Mouse (Mus musculus) frontal cortex, postnatal 25 days (tissue): ENCODE results near the gene Tulp2.
"Not testable (repeated sequence)": the region's sequence is repeated elsewhere in the genome, so short reads cannot be mapped to it uniquely, and the experiment has no call there.

Source experiments
- DNase-seq, 2 experiments: peaks; one replicate each; pipeline ENCODE4 v3.0.0; 2022; ENCODE audit warnings: low spot score in 2 of 2

Tulp2 gene

DNA sequence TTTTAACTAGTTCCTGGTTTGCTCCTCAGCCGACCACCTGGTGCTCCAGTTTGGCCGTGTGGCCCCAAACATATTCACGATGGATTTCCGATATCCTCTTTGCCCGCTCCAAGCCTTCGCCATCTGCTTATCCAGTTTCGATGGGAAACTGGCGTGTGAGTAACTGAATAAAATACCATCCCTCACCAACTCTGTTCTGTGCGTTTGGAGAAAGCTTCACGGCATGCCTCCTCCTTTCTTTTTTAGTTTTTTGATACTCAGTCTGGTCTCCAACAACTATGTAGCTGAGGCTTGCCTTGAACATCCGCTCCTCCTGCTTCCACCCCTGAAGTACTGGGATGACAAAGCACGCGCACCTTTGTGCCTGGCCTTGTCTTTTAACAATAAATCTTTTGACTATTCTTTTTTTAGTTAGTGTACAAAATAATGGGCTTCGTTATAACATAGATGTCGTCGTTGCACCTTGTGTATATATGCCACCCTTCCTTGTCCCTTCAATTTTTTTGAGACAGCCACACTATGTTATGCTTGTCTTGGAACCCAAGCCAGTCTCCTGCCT is 40.6 kb downstream of the Tulp2 start:
- no peak for DNase-seq

DNA sequence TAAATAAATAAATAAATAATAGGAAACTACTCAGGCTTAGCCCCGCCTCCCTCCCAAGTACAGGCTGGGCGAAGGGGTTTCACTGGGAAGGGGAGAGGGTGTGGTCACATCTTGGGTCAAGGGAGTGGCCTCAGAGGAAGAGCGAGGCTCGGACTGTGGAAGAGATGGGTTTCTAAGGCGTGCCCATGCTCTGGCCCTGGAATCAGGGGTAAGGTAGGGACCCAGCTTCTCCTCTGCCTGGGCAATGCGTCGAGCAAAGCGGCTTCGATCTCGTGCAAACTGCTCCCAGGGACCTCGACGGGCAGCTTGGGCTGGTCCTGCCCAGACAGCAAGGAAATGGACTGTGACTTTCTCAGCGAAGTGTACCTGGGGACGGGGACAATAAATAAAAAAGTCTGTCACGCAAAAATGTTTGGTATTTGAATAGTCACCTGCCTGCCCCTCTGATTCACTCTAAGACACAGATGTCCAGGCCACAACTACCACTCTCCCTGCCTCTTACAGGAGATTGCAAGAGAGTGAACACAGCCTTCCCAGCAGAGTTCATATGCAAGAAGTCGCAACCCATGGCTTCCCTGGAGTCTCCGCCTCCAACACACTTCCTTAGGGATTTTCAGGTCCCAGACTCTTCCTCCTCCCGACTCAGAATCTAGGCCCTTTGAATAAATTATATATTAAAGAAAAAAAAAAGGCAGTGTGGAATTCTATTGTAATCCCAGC is 41.4 kb downstream of the Tulp2 start:
- no peak for DNase-seq

DNA sequence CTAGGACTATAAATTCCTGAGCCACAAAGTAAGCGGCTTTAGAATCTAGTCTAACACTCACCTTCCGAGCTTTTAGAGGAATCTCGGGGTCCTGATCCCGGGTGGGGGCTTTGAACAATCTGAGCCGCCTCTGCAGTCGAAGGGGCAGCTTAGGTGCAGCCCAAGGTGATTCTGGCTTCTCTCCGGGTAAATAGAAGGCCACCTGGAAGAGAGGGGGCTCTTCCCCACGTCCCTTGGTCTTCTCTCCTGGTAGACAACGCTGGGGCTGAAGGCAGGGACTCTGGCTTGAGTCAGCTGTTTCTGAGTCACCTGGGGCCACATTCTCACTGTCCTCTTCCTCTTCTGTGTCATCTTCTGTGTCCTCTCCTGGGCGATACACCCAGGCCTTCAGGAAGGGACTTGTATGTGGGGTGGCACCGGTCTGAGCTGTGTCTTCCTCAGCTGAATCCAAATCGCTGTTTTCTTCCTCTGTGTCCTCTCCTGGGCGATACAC is 42.0 kb downstream of the Tulp2 start:
- no peak for DNase-seq

DNA sequence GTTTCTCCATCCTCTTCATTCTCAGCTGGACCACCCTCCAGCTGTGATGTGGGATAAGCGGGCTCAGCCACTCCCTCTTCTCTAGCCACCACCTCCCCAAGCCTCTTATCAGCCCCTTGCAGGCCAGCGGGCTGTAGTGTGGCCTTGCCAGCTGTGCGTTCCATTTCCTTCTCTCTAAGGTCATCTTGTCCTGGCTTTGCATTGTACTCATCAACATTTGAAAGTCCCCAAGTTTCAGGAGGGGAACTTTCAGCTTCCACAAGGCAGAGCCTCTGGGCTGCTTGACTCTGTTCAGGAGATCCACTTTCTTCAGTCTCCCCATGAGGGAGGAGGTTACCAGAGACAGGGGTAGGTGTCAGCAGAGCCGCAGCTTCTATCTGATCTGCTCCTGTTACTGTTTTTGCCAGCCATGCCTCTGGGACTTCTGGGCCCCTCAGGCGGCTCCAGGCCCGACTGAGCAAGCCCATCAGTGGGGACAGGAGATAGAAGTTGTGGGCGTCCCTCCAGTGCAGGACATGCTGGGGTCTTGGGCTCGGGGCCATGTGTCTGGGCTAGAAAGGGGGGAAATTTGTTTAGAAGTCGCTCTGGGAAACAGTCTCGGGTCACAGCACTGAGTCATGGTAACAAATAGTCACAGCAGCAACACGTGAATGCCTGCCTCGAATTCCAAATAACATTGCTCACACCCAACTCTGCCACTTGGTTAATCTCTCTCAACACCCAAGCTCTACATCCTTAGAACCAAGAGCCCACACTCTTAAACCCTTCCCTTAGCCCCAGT is 43.4 kb downstream of the Tulp2 start:
- no peak for DNase-seq

DNA sequence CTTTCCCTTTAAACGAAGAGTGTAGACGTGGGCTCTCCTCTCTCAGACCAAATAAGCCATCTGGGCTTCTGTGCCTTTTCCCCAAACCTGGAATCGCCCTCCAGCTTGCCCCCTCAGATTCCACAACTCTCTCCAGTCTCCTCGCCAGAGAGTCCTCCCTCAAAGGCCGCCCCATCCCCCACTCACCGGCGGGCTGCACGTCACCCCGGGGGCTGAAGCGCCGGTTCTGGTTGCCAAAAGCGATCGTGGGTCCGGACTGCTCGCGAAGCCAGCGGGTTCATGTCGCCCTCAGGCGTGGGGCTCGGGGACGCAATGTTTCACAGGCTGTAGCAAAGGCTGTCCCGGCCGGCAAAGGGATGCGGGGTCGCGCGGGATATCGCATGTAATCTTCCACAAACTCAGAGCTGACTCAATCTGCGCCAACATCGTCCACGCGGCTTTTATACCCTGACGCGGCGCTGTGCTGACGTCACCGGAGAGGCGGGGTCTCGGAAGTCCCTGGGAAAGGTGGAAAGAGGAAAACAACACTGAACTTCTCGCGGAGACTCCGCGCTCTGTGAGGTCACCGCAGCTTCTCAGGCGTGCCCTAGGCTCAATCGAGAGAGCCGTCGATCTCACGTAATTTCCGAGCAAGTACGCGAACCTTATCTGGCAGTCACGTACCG is 44.3 kb downstream of the Tulp2 start, which contains the start of the genes Ppp1r15a and Plekha4:
Ppp1r15a (minus strand) TSS at position 460 of the 665 bp plus-strand sequence.
Plekha4 (plus strand) TSS at position 522 of the 665 bp plus-strand sequence.
- DNase-seq, result peak; percentile 96

DNA sequence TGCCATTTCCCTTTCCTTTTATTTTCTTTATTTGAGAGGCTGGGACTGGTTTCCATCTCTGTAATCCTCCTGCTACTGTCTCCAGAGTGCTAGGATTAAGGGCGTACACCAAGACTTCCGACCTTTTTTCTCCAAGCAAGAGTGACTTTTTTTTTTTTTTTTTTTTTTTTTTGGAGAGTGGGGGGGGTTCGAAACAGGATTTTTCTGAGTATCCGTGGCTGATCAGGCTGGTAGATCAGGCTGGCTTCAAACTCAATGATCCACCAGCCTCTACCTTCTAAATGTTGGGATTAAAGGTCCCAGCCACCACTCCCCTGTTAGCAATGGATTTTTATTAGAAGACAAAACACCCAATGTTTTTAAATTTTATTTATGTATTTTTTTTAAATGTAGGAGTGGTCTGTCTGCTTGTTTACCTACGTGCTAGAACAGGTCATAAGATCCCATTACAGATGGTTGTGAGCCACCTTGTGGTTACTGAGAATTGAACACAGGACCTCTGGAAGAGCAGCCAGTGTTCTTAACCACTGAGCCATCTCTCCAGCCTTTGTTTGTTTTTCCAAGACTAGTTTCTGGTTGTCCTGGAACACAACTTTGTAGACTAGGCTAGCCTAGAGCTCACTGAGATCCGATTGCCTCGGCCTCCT is 44.9 kb downstream of the Tulp2 start:
- DNase-seq, result no peak

DNA sequence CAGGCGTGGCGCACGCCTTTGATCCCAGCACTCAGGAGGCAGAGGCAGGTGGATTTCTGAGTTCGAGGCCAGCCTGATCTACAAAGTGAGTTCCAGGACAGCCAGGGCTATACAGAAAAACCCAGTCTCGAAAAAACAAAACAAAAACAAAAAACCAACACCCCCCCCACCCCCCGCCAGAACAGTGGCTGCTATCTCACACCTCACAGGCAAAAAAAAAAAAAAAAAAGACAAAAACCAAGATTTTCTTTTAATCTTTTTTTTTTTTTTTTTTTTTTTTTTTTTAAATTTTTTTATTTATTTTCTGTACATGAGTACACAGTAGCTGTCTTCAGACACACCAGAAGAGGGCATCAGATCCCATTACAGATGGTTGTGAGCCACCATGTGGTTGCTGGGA is 45.5 kb downstream of the Tulp2 start:
- DNase-seq, result not testable (repeated sequence)

DNA sequence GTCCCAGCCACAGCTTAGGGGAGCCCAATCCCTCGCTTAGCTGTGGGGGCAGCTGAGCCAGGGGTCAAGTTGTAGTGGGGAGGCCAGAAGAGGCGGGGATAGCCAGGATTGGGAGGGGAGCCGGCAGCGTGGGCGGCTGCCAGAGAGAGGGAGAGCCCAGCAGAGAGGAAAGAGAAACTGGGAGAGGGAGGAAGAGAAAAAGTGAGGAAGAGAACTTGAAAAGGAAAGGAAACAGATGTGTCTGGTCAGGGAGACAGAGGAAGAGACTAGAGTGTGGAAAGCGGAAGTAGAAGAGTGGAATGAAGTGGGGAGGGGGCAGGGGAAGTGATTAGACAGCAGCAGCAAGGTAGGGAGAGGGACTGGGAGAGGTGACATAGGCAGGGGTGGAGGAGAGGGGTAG is 47.8 kb downstream of the Tulp2 start:
- no peak for DNase-seq

DNA sequence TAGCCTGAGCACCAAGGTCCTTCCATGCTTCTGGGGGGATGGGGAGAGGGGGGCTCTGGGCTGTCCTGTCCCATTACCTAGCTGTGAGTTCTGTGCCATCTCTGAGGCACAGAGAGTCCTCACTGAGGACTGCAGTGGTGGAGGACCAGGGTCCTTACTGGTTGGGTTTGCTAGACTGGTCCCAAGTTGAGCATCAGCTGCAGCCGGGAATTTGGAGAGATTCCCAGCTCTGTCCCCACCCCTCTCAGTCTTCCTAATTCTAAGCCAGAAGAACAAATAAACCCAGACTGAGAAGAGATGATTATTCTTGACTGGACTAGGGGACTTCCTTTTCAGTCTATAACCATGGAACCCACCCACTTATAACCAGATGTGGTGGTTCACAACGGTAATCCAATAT is 49.0 kb downstream of the Tulp2 start:
- DNase-seq, result no peak

DNA sequence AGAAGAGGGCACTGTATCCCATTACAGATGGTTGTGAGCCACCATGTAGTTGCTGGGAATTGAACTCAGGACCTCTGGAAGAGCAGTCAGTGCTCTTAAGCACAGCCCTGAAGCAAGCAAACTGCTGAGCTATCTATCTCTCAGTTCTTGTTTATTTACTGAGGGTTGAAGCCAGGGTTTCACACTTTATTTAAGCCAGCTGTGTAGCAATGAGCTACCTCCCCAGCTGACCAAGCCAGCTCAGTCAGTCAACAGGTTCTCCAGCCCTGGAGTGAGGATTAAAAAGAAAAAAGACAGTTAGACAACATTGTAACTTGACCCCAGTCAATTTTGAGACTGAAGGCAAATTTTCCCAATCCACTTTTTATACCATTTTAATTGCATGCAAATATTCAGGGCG is 54.0 kb downstream of the Tulp2 start:
- no peak for DNase-seq

DNA sequence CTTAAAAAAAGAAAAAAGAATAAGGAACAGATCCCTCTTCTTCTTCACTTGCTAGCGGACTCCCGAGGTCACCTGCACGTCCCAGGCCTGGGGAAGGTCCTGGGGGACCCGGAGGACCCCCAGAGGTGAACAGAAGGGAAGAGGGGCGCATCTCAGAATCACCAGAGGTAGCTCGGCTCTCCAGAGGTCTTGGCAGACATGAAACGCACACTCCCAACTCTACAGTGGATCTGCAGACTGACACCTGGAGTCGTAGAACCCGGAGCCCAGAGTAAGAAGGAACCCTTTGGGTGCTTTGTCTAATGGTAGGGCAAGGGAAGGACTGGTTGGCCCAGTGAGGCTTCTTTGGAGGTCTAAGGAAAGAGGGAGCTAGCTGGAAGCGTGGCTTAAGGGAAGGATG is 55.9 kb downstream of the Tulp2 start:
- DNase-seq, result no peak

DNA sequence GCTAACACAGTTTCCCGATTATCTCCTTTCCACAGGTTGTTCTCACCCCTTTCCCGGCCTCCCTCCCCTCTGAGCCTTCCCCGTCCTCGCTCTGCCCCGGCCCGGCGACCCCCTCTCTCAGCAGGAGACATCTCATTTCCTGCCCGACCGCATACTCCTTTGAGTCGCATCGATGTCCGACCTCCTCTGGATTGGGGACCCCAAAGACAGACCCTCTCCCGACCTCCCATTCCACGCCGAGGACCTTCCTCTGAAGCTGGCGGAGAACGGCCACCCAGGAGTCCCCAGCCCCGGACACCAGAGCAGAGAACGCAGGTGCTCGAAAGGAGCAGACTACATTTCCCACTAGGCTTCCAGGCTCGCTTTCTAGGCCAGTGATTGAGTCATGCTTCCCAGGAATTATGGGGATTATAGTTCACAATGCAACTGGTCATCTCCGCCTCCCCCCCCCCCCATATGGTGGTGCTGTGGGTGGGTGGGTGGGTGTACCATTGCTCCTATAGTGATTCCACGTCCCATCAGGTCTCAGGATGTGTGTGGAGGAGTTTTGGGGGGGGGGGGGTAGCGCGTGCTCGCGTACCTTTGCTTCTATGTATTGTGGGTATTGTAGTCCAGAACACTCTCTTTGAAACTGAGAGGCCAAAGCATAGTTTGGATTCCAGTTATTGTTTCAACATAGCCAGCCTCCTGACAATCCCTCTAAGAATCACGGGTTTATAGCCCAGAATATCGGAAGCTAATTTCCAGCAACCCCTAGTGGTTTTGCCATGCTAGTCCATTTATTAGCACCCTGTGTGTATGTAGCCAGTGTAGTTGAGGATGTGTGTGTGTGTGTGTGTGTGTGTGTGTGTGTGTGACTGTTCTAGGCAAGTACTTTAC is 56.7 kb downstream of the Tulp2 start:
- DNase-seq, result peak; percentile 24 to 37

DNA sequence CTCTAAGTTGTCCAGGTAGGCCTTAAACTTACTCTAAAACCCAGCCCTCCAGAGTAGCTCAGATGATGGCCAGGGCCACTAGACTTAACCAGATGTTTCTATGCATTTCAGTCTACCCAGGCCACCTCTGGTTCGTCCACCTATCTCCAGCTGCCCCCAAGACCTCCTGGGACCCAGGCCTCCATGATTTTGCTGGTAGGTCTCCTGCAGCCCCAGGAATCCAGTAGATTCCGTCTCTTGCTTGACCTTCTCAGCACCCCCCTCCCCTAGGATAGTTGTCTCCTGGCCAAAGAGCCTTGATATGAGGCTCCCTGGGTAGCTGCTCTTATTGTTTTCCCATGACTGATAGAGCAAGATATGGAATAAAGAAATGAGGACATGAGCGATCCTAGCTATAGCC is 57.4 kb downstream of the Tulp2 start:
- no peak for DNase-seq

DNA sequence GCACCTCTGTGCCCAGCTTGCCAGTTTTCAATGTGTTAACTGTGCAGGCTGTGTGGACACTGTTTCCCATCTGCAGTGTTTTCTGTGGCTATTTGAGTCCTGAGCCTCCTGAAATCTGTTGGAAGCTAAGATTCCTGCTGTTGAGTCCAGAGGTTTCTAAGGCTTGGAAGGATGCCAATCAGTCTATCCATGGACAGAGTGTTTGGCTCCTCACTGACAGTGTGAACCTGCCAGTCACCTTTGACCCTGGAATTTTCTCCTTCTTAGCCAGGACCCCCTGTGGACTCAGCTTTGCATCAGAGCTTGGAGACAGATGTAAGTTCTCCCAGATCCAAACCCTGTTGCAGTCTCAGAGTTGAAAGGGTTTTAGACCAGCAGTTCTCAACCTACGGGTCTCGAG is 58.5 kb downstream of the Tulp2 start:
- no peak for DNase-seq

DNA sequence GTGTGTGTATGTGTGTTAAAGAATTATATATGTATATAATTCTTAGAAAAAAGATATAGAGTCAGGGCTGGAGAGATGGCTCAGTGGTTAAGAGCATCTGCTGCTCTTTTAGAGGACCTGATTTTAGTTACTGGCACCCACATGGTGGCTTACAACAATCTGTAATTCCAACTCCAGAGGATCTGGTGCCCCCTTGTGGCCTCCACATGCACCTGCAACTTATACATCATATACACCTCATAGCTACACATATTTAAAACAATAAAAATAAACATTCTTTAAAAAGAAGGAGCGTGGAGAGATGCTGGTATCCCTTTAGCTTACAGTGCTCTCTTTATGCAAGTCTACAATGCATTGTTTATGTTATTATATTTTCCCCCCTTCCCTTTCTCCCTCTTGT is 62.8 kb downstream of the Tulp2 start:
- no peak for DNase-seq

DNA sequence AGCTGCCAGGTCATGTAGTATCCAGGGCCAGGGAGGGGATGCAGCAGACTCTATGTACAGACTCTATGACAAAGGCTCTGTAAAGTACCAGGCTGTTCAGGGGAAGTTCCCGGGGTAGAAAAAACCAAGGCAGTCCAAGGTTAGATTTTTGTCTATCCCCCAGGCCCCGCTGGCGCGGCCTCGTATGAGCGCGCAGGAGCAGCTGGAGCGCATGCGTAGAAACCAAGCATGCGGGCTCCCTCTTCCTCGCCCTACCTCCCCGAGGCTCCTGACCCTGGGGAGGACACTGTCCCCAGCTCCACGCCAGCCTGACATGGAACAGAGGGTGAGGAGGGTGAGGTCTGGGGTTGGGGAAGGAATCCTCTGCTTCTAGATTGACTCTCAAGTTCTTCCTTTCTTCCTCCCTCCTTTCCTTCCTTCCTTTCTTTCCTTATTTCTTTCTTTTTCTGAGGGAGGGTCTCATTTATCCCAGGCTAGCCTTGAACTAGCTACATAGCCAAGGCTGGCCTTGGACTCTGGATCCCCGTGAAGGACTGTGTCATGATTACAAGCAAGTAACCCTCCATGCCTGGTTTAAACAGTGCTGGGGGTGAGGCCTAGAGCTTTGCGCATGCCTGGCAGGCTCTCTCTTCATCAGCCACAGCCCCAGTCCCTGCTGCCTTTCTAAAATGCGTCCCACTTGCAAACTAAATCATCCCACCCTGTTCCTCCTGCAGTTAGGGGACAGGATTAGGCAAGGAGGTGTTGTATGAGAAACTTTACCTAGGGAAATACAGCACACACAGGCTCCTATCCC is 68.2 kb downstream of the Tulp2 start:
- no peak for DNase-seq

DNA sequence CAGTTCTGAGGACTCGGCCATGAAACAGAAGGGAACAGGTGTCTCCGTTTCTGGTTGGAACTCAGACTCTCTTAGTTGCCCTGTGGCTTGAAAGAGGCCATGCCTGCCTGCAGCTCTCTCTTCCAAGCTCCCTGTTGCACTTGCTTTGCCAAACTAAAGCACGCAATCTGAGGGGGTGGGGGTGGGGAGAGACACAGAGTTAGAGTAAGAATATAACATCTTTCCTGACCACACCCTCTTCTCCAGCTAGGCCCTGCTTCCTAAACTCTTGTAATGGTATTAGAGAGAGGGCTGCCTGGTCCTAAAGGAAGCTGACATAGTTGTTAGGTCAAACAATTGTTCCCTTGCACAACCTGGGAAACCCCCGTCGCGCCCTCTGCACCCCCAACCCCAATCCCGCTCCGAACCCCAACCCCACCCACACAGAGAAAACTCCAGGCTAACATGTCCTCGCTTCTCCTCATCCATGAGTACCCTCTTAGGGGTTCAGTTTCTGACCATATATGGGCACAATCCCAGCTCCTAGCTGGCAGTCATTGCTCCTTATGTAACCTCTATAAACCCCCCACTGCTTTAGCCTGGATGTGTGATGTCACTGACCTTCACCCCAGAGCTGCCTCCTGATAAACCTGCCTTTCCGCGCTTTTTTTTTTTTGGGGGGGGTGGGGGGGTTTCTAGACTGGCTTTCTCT is 69.3 kb downstream of the Tulp2 start:
- no peak for DNase-seq

DNA sequence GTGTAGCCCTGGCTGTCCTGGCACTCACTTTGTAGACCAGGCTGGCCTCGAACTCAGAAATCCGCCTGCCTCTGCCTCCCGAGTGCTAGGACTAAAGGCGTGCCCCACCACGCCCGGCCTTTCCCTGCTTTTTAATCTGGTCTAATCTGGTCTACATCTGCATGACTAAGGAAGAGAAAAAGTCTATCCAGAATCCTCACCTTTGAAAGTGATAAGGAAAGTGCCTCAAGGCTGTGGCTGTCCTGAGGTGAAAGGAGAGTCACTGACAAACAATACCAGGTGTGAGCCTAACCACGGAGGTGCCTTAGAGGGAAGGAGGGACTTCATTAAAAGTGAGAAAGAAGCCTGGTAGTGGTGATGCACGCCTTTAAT is 69.8 kb downstream of the Tulp2 start:
- no peak for DNase-seq

DNA sequence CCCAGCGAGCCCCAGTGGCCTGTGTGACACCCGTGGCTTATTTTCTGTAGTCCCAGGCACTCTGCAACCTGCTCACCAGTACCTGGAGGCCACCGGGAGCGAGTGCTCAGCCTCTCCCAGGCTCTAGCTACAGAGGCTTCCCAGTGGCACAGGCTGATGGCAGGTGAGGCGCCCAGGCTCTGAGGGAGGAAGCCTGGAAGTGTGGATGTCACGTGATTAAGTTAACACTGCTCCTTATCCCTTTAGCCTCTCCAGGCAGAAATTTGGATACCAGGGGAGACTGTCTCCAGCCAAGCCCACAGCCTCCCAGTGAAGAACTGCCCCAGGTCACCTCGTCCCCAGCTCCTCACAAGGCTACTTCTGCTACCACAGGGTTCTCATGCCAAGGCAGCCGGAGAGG is 71.8 kb downstream of the Tulp2 start:
- no peak for DNase-seq
